Mouse (Mus musculus): ENCODE results near the gene Narfl. TPM values are rescaled to one million over a fixed set of nuclear protein-coding genes. Genes with fewer than 3 reads are reported as not detected.

Narfl gene
- polyA plus RNA-seq, 1 experiment from 2014 or later: 33.3 TPM

DNA sequence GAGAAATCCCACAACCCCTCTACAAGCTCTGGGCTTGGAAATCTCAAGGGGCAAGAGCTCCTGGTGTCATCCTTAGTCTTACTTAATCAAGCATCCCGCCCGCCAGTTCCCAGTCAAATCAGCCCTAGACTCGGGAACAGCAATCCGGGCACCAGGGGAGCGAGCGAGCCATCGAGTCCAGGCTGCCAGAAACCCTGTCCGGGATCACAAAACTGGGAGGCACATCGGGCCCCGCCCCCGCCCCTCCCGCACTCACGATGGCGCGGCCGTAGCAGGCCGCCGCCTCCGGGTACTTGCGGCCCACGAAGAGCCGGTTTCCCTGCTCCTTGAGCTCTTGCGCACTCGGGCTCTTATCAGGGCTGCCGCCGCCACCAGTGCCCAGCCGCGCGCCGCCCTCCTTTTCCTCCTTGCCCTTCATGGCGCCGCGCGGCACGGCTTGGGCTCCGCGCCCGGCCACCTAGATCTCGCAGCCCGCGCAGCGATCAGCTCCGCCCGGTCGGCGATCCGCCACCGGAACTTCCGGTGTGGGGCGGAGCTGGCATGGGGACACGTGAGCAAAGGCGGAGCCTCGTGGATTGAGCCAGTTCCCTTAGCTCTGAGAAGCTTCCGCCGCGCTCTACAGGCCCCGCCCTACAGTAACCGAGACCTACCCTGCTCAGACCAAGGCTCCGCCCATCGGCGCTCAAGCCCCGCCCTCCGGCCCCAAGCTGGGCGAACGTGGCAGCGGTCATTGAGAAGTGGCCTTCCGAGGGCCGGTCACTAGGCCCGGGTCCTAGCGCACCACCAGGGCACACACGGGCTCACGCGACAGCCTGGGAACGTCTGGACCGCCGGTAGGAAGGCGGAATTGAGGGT, 59.1 kb downstream of the Narfl start:
- Histone ChIP-seq H3K9ac (replicated peaks; ENCODE audit: low read length) (peak overlapping the region; percentile 81), H3K4me2 (ENCODE audit: low read length) (peak overlapping the region; percentile 95), H3K36me3 (ENCODE audit: control insufficient read depth, insufficient read depth, low read length) (peaks cover 31% of the 10 kb centered on the region), H3K4me3 (replicated peaks; ENCODE audit: low read depth, low read length) (peak overlapping the region; percentile 82), H3K27ac (replicated peaks; ENCODE audit: low read depth, low read length) (peak overlapping the region; percentile 97), H3K9me3 (ENCODE audit: control insufficient read depth, low read length) (no peaks in the 10 kb centered on the region), H3K27me3 (ENCODE audit: control insufficient read depth, insufficient read depth, low read length) (no peaks in the 10 kb centered on the region), H3K4me1 (ENCODE audit: control insufficient read depth, insufficient read depth, low read length) (peaks cover 65% of the 10 kb centered on the region)
- DNase-seq (peak; percentile 98), ATAC-seq (ENCODE audit: low FRiP score, low TSS enrichment) (peak; percentile 92)
- WGBS: under 1% methylated on average over 77 of the region's 77 CpGs

Small RNA genes lying within 50 kb of the gene (microRNA-seq; reads per million reads assigned to microRNA genes)
- gene Gm25083: not detected
- gene Mir3082: 0.88 reads per million
- gene Mir6966: not detected

Other genes starting within 250 kb of the Narfl start
- 8.0 and 13.5 TPM in 2 replicates for gene Sox8, start 203.1 kb upstream of the Narfl start, polyA plus RNA-seq (2014; fragmentation: Nextera tagmentation; extraction: Ambion mirVana)
- gene Lmf1, start 194.7 kb upstream of the Narfl start, polyA plus RNA-seq (2014; fragmentation: Nextera tagmentation; extraction: Ambion mirVana): 19.5 and 20.8 TPM in 2 replicates
- 4.3 and 6.0 TPM in 2 replicates for gene Gng13, start 56.6 kb upstream of the Narfl start, polyA plus RNA-seq (2014; fragmentation: Nextera tagmentation; extraction: Ambion mirVana)
- 4.5 and 5.0 TPM in 2 replicates for gene Chtf18, start 46.4 kb upstream of the Narfl start, polyA plus RNA-seq (2014; fragmentation: Nextera tagmentation; extraction: Ambion mirVana)
- 25.7 and 28.1 TPM in 2 replicates for gene Rpusd1, start 46.1 kb upstream of the Narfl start, polyA plus RNA-seq (2014; fragmentation: Nextera tagmentation; extraction: Ambion mirVana)
- not detected in 2 replicates for gene Mslnl, start 37.7 kb upstream of the Narfl start, polyA plus RNA-seq (2014; fragmentation: Nextera tagmentation; extraction: Ambion mirVana)
- gene Msln, start 19.4 kb upstream of the Narfl start, polyA plus RNA-seq (2014; fragmentation: Nextera tagmentation; extraction: Ambion mirVana): 0.72 TPM in 1 of 2 replicates, not detected in the other
- gene Haghl, start 11.9 kb downstream of the Narfl start, polyA plus RNA-seq (2014; fragmentation: Nextera tagmentation; extraction: Ambion mirVana): 155 and 181 TPM in 2 replicates
- gene Ccdc78, start 12.8 kb downstream of the Narfl start, polyA plus RNA-seq (2014; fragmentation: Nextera tagmentation; extraction: Ambion mirVana): 0.18 and 0.20 TPM in 2 replicates
- gene Fam173a, start 19.1 kb downstream of the Narfl start, polyA plus RNA-seq (2014; fragmentation: Nextera tagmentation; extraction: Ambion mirVana): 89.0 and 103 TPM in 2 replicates
- gene AC134908.4, start 21.9 kb downstream of the Narfl start, polyA plus RNA-seq (2014; fragmentation: Nextera tagmentation; extraction: Ambion mirVana): not detected in 2 replicates
- gene Metrn, start 23.4 kb downstream of the Narfl start, polyA plus RNA-seq (2014; fragmentation: Nextera tagmentation; extraction: Ambion mirVana): 5.8 and 9.7 TPM in 2 replicates
- gene Fbxl16, start 35.3 kb downstream of the Narfl start, polyA plus RNA-seq (2014; fragmentation: Nextera tagmentation; extraction: Ambion mirVana): 37.2 and 39.8 TPM in 2 replicates
- gene Wdr24, start 49.9 kb downstream of the Narfl start, polyA plus RNA-seq (2014; fragmentation: Nextera tagmentation; extraction: Ambion mirVana): 30.0 and 31.7 TPM in 2 replicates
- 48.9 and 50.2 TPM in 2 replicates for gene Jmjd8, start 55.1 kb downstream of the Narfl start, polyA plus RNA-seq (2014; fragmentation: Nextera tagmentation; extraction: Ambion mirVana)
- gene Stub1, start 59.6 kb downstream of the Narfl start, polyA plus RNA-seq (2014; fragmentation: Nextera tagmentation; extraction: Ambion mirVana): 310 and 386 TPM in 2 replicates
- 45.5 and 57.4 TPM in 2 replicates for gene Rhbdl1, start 63.5 kb downstream of the Narfl start, polyA plus RNA-seq (2014; fragmentation: Nextera tagmentation; extraction: Ambion mirVana)
- 8.0 and 12.9 TPM in 2 replicates for gene Gm20683, start 68.0 kb downstream of the Narfl start, polyA plus RNA-seq (2014; fragmentation: Nextera tagmentation; extraction: Ambion mirVana)
- 9.6 and 16.8 TPM in 2 replicates for gene Rhot2, start 71.1 kb downstream of the Narfl start, polyA plus RNA-seq (2014; fragmentation: Nextera tagmentation; extraction: Ambion mirVana)
- 14.4 and 17.1 TPM in 2 replicates for gene Wdr90, start 87.7 kb downstream of the Narfl start, polyA plus RNA-seq (2014; fragmentation: Nextera tagmentation; extraction: Ambion mirVana)
- 13.9 and 19.3 TPM in 2 replicates for gene Mcrip2, start 95.0 kb downstream of the Narfl start, polyA plus RNA-seq (2014; fragmentation: Nextera tagmentation; extraction: Ambion mirVana)
- gene Mettl26, start 101.3 kb downstream of the Narfl start, polyA plus RNA-seq (2014; fragmentation: Nextera tagmentation; extraction: Ambion mirVana): 58.2 and 75.9 TPM in 2 replicates
- gene Wfikkn1, start 107.1 kb downstream of the Narfl start, polyA plus RNA-seq (2014; fragmentation: Nextera tagmentation; extraction: Ambion mirVana): 0.61 and 0.70 TPM in 2 replicates
- 29.4 and 46.9 TPM in 2 replicates for gene Rab40c, start 146.0 kb downstream of the Narfl start, polyA plus RNA-seq (2014; fragmentation: Nextera tagmentation; extraction: Ambion mirVana)
- 53.6 and 57.9 TPM in 2 replicates for gene Pigq, start 171.2 kb downstream of the Narfl start, polyA plus RNA-seq (2014; fragmentation: Nextera tagmentation; extraction: Ambion mirVana)
- gene Nhlrc4, start 171.2 kb downstream of the Narfl start, polyA plus RNA-seq (2014; fragmentation: Nextera tagmentation; extraction: Ambion mirVana): 0.16 and 0.32 TPM in 2 replicates
- 3.3 and 5.2 TPM in 2 replicates for gene A930017K11Rik, start 178.8 kb downstream of the Narfl start, polyA plus RNA-seq (2014; fragmentation: Nextera tagmentation; extraction: Ambion mirVana)
- gene Capn15, start 212.0 kb downstream of the Narfl start, polyA plus RNA-seq (2014; fragmentation: Nextera tagmentation; extraction: Ambion mirVana): 21.1 and 25.7 TPM in 2 replicates

Data from midbrain, embryonic 14.5 days (tissue).